Mouse (Mus musculus) kidney, adult 2 months (tissue): ENCODE data around the gene Tenm4.

Experiments used
- CTCF ChIP-seq: fragments of 200-500 bp; conservative IDR thresholded peaks from 2 replicates; pipeline ENCODE4 v1.5.1; 2011; ENCODE audit warnings: low read depth, mild to moderate bottlenecking, control low read depth, low read length, moderate library complexity, mixed read lengths; ENCODE audit not compliant: insufficient read depth, insufficient read length
- POLR2A ChIP-seq: fragments of 200-500 bp; IDR thresholded peaks from one replicate; pipeline ENCODE4 v1.6.1; 2011; ENCODE audit warnings: low read depth, low read length, control low read depth

DNA sequence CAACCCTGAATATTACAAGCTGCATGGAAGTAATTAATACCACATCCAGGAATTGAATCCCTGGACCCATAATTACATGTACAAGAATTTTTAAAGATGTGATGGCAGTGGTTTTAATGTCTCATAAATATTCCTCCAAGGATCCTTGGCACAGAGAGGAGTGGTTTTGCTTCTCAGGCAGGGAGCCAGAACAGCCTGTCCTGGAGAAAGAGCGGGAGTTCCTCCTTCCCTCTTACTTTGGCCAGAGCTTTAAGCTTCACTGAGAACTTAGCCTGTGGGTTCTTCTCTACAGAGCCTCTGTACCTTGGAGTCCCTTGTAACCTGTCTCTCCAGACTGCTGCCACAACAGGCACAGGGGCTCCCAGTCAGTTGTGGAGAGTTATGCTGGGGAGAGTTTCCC is 94.9 kb downstream of the Tenm4 start:
- no peak for TF ChIP-seq CTCF
- no peak for TF ChIP-seq POLR2A
